Mouse (Mus musculus): Measurements from ENCODE around the gene Leng1. TPM values are rescaled to one million over a fixed set of nuclear protein-coding genes. Genes with fewer than 3 reads are reported as not detected.
A peak's percentile ranks its signal among the peaks of the same experiment; 100 is the strongest.
"Not testable (repeated sequence)": the region's sequence is repeated elsewhere in the genome, so short reads cannot be mapped to it uniquely, and the experiment has no call there.

Gene Leng1
- polyA plus RNA-seq, 1 experiment from 2014 or later, result 16.3 TPM

GRCm38 (mm10) chr7:3703879-3704441 lies 38.3 kb upstream of the Leng1 start, which contains the start of gene Rps9:
Gene Rps9 (plus strand): TSS chr7:3703993.
- Histone ChIP-seq H3K27ac (peak within 1 kb of the TSS; percentile 94), H3K27me3 (no peaks in the 10 kb centered on the region), H3K4me2 (peak within 1 kb of the TSS; percentile 84), H3K4me3 (peak within 1 kb of the TSS; percentile 67), H3K9ac (peak within 1 kb of the TSS; percentile 82), H3K9me3 (no peaks in the 10 kb centered on the region), H3K36me3 (peaks cover 47% of the 10 kb centered on the region), H3K4me1 (replicated peaks) (peaks cover 22% of the 10 kb centered on the region)
- WGBS, result under 1% methylated on average over 42 of the region's 42 CpGs
- ATAC-seq (ENCODE audit: low FRiP score), result peak; percentile 92

- peaks cover 22% of the 10 kb centered on the region for H3K4me1 ChIP-seq (replicated peaks)
- ATAC-seq (ENCODE audit: low FRiP score), result peak; percentile 55
- peaks cover 53% of the 10 kb centered on the region for H3K36me3 ChIP-seq
- H3K4me2 ChIP-seq, result peak overlapping the region; percentile 84
- 21% methylated on average over 6 of the region's 6 CpGs for WGBS
- peak overlapping the region; percentile 94 for H3K27ac ChIP-seq
- peak overlapping the region; percentile 67 for H3K4me3 ChIP-seq
- no peaks in the 10 kb centered on the region for H3K27me3 ChIP-seq
- H3K9ac ChIP-seq, result peak overlapping the region; percentile 82
- no peaks in the 10 kb centered on the region for H3K9me3 ChIP-seq
Measured at GRCm38 (mm10) chr7:3703148-3703878, 37.7 kb upstream of the Leng1 start.

- H3K9ac ChIP-seq, result no peak overlapping the region
- H3K27me3 ChIP-seq, result no peaks in the 10 kb centered on the region
- no peak overlapping the region for H3K27ac ChIP-seq
- no peaks in the 10 kb centered on the region for H3K9me3 ChIP-seq
- ATAC-seq (ENCODE audit: low FRiP score), result no peak
- H3K4me1 ChIP-seq (replicated peaks), result peaks cover 12% of the 10 kb centered on the region
- WGBS, result 94% methylated on average over 6 of the region's 6 CpGs
- no peak overlapping the region for H3K4me2 ChIP-seq
- H3K4me3 ChIP-seq, result no peak overlapping the region
- H3K36me3 ChIP-seq, result peaks cover 51% of the 10 kb centered on the region
Measured at GRCm38 (mm10) chr7:3698471-3698870, 32.8 kb upstream of the Leng1 start.

- Histone ChIP-seq H3K9ac (peak overlapping the region; percentile 95), H3K27ac (peak overlapping the region; percentile 95), H3K36me3 (peaks cover 34% of the 10 kb centered on the region), H3K4me3 (peak overlapping the region; percentile 74), H3K4me1 (replicated peaks) (peaks cover 29% of the 10 kb centered on the region), H3K4me2 (peak overlapping the region; percentile 84)
- not testable (repeated sequence) for ATAC-seq (ENCODE audit: low FRiP score); H3K9me3 ChIP-seq; H3K27me3 ChIP-seq
- WGBS, result 9% methylated on average over 9 of the region's 9 CpGs
Measured at GRCm38 (mm10) chr7:3694949-3695305, 29.3 kb upstream of the Leng1 start.

- Histone ChIP-seq H3K27ac (peak overlapping the region; percentile 95), H3K4me3 (peak overlapping the region; percentile 74), H3K36me3 (peaks cover 28% of the 10 kb centered on the region), H3K4me2 (peak overlapping the region; percentile 84), H3K27me3 (no peaks in the 10 kb centered on the region), H3K9ac (peak overlapping the region; percentile 95), H3K4me1 (replicated peaks) (peaks cover 29% of the 10 kb centered on the region), H3K9me3 (no peaks in the 10 kb centered on the region)
- ATAC-seq (ENCODE audit: low FRiP score), result peak; percentile 18
- under 1% methylated on average over 43 of the region's 55 CpGs for WGBS
Measured at GRCm38 (mm10) chr7:3694076-3694948, 28.7 kb upstream of the Leng1 start.

GRCm38 (mm10) chr7:3693809-3694075 lies 28.1 kb upstream of the Leng1 start:
- Histone ChIP-seq H3K4me3 (peak overlapping the region; percentile 74), H3K27ac (peak overlapping the region; percentile 95), H3K9me3 (no peaks in the 10 kb centered on the region), H3K36me3 (peaks cover 24% of the 10 kb centered on the region), H3K27me3 (no peaks in the 10 kb centered on the region), H3K9ac (peak overlapping the region; percentile 95), H3K4me2 (peak overlapping the region; percentile 84), H3K4me1 (replicated peaks) (peaks cover 29% of the 10 kb centered on the region)
- under 1% methylated on average over 18 of the region's 18 CpGs for WGBS
- no peak for ATAC-seq (ENCODE audit: low FRiP score)

- H3K9ac ChIP-seq, result peak within 1 kb of the TSS; percentile 95
- under 1% methylated on average over 55 of the region's 55 CpGs for WGBS
- no peaks in the 10 kb centered on the region for H3K9me3 ChIP-seq
- peaks cover 29% of the 10 kb centered on the region for H3K4me1 ChIP-seq (replicated peaks)
- peak within 1 kb of the TSS; percentile 74 for H3K4me3 ChIP-seq
- peak within 1 kb of the TSS; percentile 84 for H3K4me2 ChIP-seq
- ATAC-seq (ENCODE audit: low FRiP score), result peak; percentile 93
- peaks cover 23% of the 10 kb centered on the region for H3K36me3 ChIP-seq
- no peaks in the 10 kb centered on the region for H3K27me3 ChIP-seq
- H3K27ac ChIP-seq, result peak within 1 kb of the TSS; percentile 95
Measured at GRCm38 (mm10) chr7:3692987-3693808, 27.6 kb upstream of the Leng1 start, which contains the start of gene Mboat7. Gene Mboat7 (minus strand): TSS chr7:3693523.

GRCm38 (mm10) chr7:3692382-3692986 lies 26.8 kb upstream of the Leng1 start, which contains the start of gene Tsen34:
Gene Tsen34 (plus strand): TSS chr7:3692863.
- H3K4me1 ChIP-seq (replicated peaks), result peaks cover 29% of the 10 kb centered on the region
- H3K4me3 ChIP-seq, result peak within 1 kb of the TSS; percentile 74
- peak; percentile 80 for ATAC-seq (ENCODE audit: low FRiP score)
- peak within 1 kb of the TSS; percentile 84 for H3K4me2 ChIP-seq
- H3K9me3 ChIP-seq, result no peaks in the 10 kb centered on the region
- H3K9ac ChIP-seq, result peak within 1 kb of the TSS; percentile 95
- peaks cover 22% of the 10 kb centered on the region for H3K36me3 ChIP-seq
- H3K27me3 ChIP-seq, result no peaks in the 10 kb centered on the region
- H3K27ac ChIP-seq, result peak within 1 kb of the TSS; percentile 95
- under 1% methylated on average over 49 of the region's 49 CpGs for WGBS

- peaks cover 29% of the 10 kb centered on the region for H3K4me1 ChIP-seq (replicated peaks)
- peak overlapping the region; percentile 95 for H3K9ac ChIP-seq
- peak overlapping the region; percentile 74 for H3K4me3 ChIP-seq
- whole genome bisulfite sequencing, result 40% methylated on average over 3 of the region's 3 CpGs
- H3K36me3 ChIP-seq, result peaks cover 22% of the 10 kb centered on the region
- no peak for ATAC-seq (ENCODE audit: low FRiP score)
- H3K27me3 ChIP-seq, result no peaks in the 10 kb centered on the region
- H3K9me3 ChIP-seq, result no peaks in the 10 kb centered on the region
- H3K27ac ChIP-seq, result peak overlapping the region; percentile 95
- H3K4me2 ChIP-seq, result peak overlapping the region; percentile 84
Measured at GRCm38 (mm10) chr7:3691919-3692318, 26.3 kb upstream of the Leng1 start.

GRCm38 (mm10) chr7:3685400-3686187 lies 20.0 kb upstream of the Leng1 start:
- ATAC-seq (ENCODE audit: low FRiP score), result no peak
- WGBS, result 82% methylated on average over 31 of the region's 31 CpGs
- H3K27me3 ChIP-seq, result no peaks in the 10 kb centered on the region
- peaks cover 26% of the 10 kb centered on the region for H3K4me1 ChIP-seq (replicated peaks)
- no peak overlapping the region for H3K4me3 ChIP-seq
- no peak overlapping the region for H3K4me2 ChIP-seq
- H3K9ac ChIP-seq, result no peak overlapping the region
- H3K36me3 ChIP-seq, result peaks cover 48% of the 10 kb centered on the region
- no peaks in the 10 kb centered on the region for H3K9me3 ChIP-seq
- peak overlapping the region; percentile 65; the same call in 1 of the 2 replicates for H3K27ac ChIP-seq

- H3K4me3 ChIP-seq, result no peak overlapping the region
Measured at GRCm38 (mm10) chr7:3684698-3685097, 19.1 kb upstream of the Leng1 start.

More at GRCm38 (mm10) chr7:3684698-3685097, 19.1 kb upstream of the Leng1 start:
- Histone ChIP-seq H3K27me3 (no peaks in the 10 kb centered on the region), H3K36me3 (peaks cover 54% of the 10 kb centered on the region), H3K9ac (no peak overlapping the region), H3K27ac (peak overlapping the region; percentile 65), H3K4me2 (no peak overlapping the region), H3K4me1 (replicated peaks) (peaks cover 26% of the 10 kb centered on the region), H3K9me3 (no peaks in the 10 kb centered on the region)
- WGBS, result 67% methylated on average over 8 of the region's 8 CpGs
- ATAC-seq (ENCODE audit: low FRiP score), result peak; percentile 10; the same call in 1 of the 2 replicates

All from hindbrain, embryonic 13.5 days (tissue).